Mouse (Mus musculus): ENCODE results near the gene Npc1l1. TPM values are rescaled to one million over a fixed set of nuclear protein-coding genes. Genes with fewer than 3 reads are reported as not detected.
"Not testable (repeated sequence)": the region's sequence is repeated elsewhere in the genome, so short reads cannot be mapped to it uniquely, and the experiment has no call there.

Gene Npc1l1
- polyA plus RNA-seq (2016; fragmentation: Nextera tagmentation; extraction: Ambion mirVana) = 0.04 TPM in 1 of 2 replicates, not detected in the other

GRCm38 (mm10) chr11:6230012-6230411, at the start of gene Npc1l1:
TSS of gene Npc1l1 (minus strand) at chr11:6230143.
- Histone ChIP-seq H3K27me3 (replicated peaks; ENCODE audit: low read depth, poor library complexity, severe bottlenecking) (no peaks in the 10 kb centered on the region), H3K4me3 (no peak within 1 kb of the TSS), H3K9me3 (peaks cover 10% of the 10 kb centered on the region), H3K27ac (replicated peaks) (no peak within 1 kb of the TSS), H3K36me3 (replicated peaks) (no peaks in the 10 kb centered on the region), H3K4me1 (no peaks in the 10 kb centered on the region)
- WGBS = 87% methylated on average over 7 of the region's 7 CpGs
- DNase-seq (ENCODE audit: low spot score) = no peak

GRCm38 (mm10) chr11:6276466-6276865, 46.5 kb upstream of the Npc1l1 start:
- no peak overlapping the region for H3K4me3 ChIP-seq
- DNase-seq (ENCODE audit: low spot score) = no peak
- no peaks in the 10 kb centered on the region for H3K27me3 ChIP-seq (replicated peaks; ENCODE audit: low read depth, poor library complexity, severe bottlenecking)
- H3K4me1 ChIP-seq = peaks cover 22% of the 10 kb centered on the region
- peaks cover 20% of the 10 kb centered on the region for H3K36me3 ChIP-seq (replicated peaks)
- 78% methylated on average over 3 of the region's 3 CpGs for WGBS
- 0 out of 2 replicates have a peak, but pooled peaks cover 9% of the 10 kb centered on the region for H3K9me3 ChIP-seq
- H3K27ac ChIP-seq (replicated peaks) = no peak overlapping the region

GRCm38 (mm10) chr11:6275094-6275484, 45.1 kb upstream of the Npc1l1 start:
- 24% methylated on average over 7 of the region's 7 CpGs for WGBS
- H3K27me3 ChIP-seq (replicated peaks; ENCODE audit: low read depth, poor library complexity, severe bottlenecking) = no peaks in the 10 kb centered on the region
- H3K36me3 ChIP-seq (replicated peaks) = peaks cover 32% of the 10 kb centered on the region
- peak overlapping the region; percentile 88 for H3K27ac ChIP-seq (replicated peaks)
- H3K4me3 ChIP-seq = peak overlapping the region; percentile 71
- peaks cover 22% of the 10 kb centered on the region for H3K4me1 ChIP-seq
- DNase-seq (ENCODE audit: low spot score) = no peak
- H3K9me3 ChIP-seq = 0 out of 2 replicates have a peak, but pooled peaks cover 1% of the 10 kb centered on the region

- peaks cover 22% of the 10 kb centered on the region for H3K4me1 ChIP-seq
- H3K36me3 ChIP-seq (replicated peaks) = peaks cover 37% of the 10 kb centered on the region
- H3K9me3 ChIP-seq = no peaks in the 10 kb centered on the region
- DNase-seq (ENCODE audit: low spot score) = peak; percentile 97
- no peaks in the 10 kb centered on the region for H3K27me3 ChIP-seq (replicated peaks; ENCODE audit: low read depth, poor library complexity, severe bottlenecking)
- H3K4me3 ChIP-seq = peak within 1 kb of the TSS; percentile 71
- peak within 1 kb of the TSS; percentile 88 for H3K27ac ChIP-seq (replicated peaks)
- under 1% methylated on average over 39 of the region's 39 CpGs for WGBS
Measured at GRCm38 (mm10) chr11:6274387-6275093, 44.6 kb upstream of the Npc1l1 start, which contains the start of gene Tmed4. TSS of gene Tmed4 (minus strand) at chr11:6274870.

GRCm38 (mm10) chr11:6273607-6274006, 43.7 kb upstream of the Npc1l1 start:
- no peak for DNase-seq (ENCODE audit: low spot score)
- H3K27ac ChIP-seq (replicated peaks) = peak overlapping the region; percentile 88
- H3K36me3 ChIP-seq (replicated peaks) = peaks cover 43% of the 10 kb centered on the region
- no peaks in the 10 kb centered on the region for H3K9me3 ChIP-seq
- 73% methylated on average over 11 of the region's 11 CpGs for WGBS
- H3K27me3 ChIP-seq (replicated peaks; ENCODE audit: low read depth, poor library complexity, severe bottlenecking) = no peaks in the 10 kb centered on the region
- peak overlapping the region; percentile 71 for H3K4me3 ChIP-seq
- peaks cover 22% of the 10 kb centered on the region for H3K4me1 ChIP-seq

- H3K27me3 ChIP-seq (replicated peaks; ENCODE audit: low read depth, poor library complexity, severe bottlenecking) = no peaks in the 10 kb centered on the region
- no peaks in the 10 kb centered on the region for H3K9me3 ChIP-seq
- peak within 1 kb of the TSS; percentile 84 for H3K27ac ChIP-seq (replicated peaks)
- DNase-seq (ENCODE audit: low spot score) = peak; percentile 91
- peaks cover 15% of the 10 kb centered on the region for H3K4me1 ChIP-seq
- H3K36me3 ChIP-seq (replicated peaks) = peaks cover 77% of the 10 kb centered on the region
- 2% methylated on average over 50 of the region's 50 CpGs for WGBS
- peak within 1 kb of the TSS; percentile 98 for H3K4me3 ChIP-seq
Measured at GRCm38 (mm10) chr11:6267320-6268254, 37.6 kb upstream of the Npc1l1 start, which contains the start of gene Ddx56. TSS of gene Ddx56 (minus strand) at chr11:6267772.

GRCm38 (mm10) chr11:6266621-6267020, 36.7 kb upstream of the Npc1l1 start:
- H3K4me1 ChIP-seq = peaks cover 12% of the 10 kb centered on the region
- H3K4me3 ChIP-seq = peak overlapping the region; percentile 98
- no peak for DNase-seq (ENCODE audit: low spot score)
- peaks cover 77% of the 10 kb centered on the region for H3K36me3 ChIP-seq (replicated peaks)
- H3K27me3 ChIP-seq (replicated peaks; ENCODE audit: low read depth, poor library complexity, severe bottlenecking) = no peaks in the 10 kb centered on the region
- H3K9me3 ChIP-seq = no peaks in the 10 kb centered on the region
- H3K27ac ChIP-seq (replicated peaks) = peak overlapping the region; percentile 84
- WGBS = 73% methylated on average over 9 of the region's 9 CpGs

- peaks cover 4% of the 10 kb centered on the region for H3K4me1 ChIP-seq
- no peak overlapping the region for H3K4me3 ChIP-seq
- H3K27ac ChIP-seq (replicated peaks) = no peak overlapping the region
- H3K9me3 ChIP-seq = no peaks in the 10 kb centered on the region
- peak; percentile 82 for DNase-seq (ENCODE audit: low spot score)
- 82% methylated on average over 10 of the region's 10 CpGs for WGBS
- peaks cover 100% of the 10 kb centered on the region for H3K36me3 ChIP-seq (replicated peaks)
- no peaks in the 10 kb centered on the region for H3K27me3 ChIP-seq (replicated peaks; ENCODE audit: low read depth, poor library complexity, severe bottlenecking)
Measured at GRCm38 (mm10) chr11:6261434-6262082, 31.6 kb upstream of the Npc1l1 start.

GRCm38 (mm10) chr11:6259413-6259812, 29.5 kb upstream of the Npc1l1 start:
- DNase-seq (ENCODE audit: low spot score) = no peak
- 96% methylated on average over 7 of the region's 7 CpGs for WGBS
- no peaks in the 10 kb centered on the region for H3K9me3 ChIP-seq
- H3K4me1 ChIP-seq = no peaks in the 10 kb centered on the region
- peaks cover 80% of the 10 kb centered on the region for H3K36me3 ChIP-seq (replicated peaks)
- H3K27me3 ChIP-seq (replicated peaks; ENCODE audit: low read depth, poor library complexity, severe bottlenecking) = no peaks in the 10 kb centered on the region
- H3K4me3 ChIP-seq = no peak overlapping the region
- H3K27ac ChIP-seq (replicated peaks) = no peak overlapping the region

GRCm38 (mm10) chr11:6256490-6257072, 26.6 kb upstream of the Npc1l1 start:
- WGBS = 72% methylated on average over 6 of the region's 6 CpGs
- no peak for DNase-seq (ENCODE audit: low spot score)

GRCm38 (mm10) chr11:6254602-6255001, 24.7 kb upstream of the Npc1l1 start:
- H3K36me3 ChIP-seq (replicated peaks) = peaks cover 32% of the 10 kb centered on the region
- H3K4me1 ChIP-seq; H3K4me3 ChIP-seq; H3K9me3 ChIP-seq; H3K27me3 ChIP-seq (replicated peaks; ENCODE audit: low read depth, poor library complexity, severe bottlenecking); H3K27ac ChIP-seq (replicated peaks); DNase-seq (ENCODE audit: low spot score): not testable (repeated sequence)
- WGBS = 90% methylated on average over 2 of the region's 2 CpGs

More at GRCm38 (mm10) chr11:6256490-6257072, 26.6 kb upstream of the Npc1l1 start:
- no peak overlapping the region for H3K4me3 ChIP-seq
- H3K27ac ChIP-seq (replicated peaks) = no peak overlapping the region
- peaks cover 52% of the 10 kb centered on the region for H3K36me3 ChIP-seq (replicated peaks)
- no peaks in the 10 kb centered on the region for H3K9me3 ChIP-seq
- no peaks in the 10 kb centered on the region for H3K4me1 ChIP-seq
- no peaks in the 10 kb centered on the region for H3K27me3 ChIP-seq (replicated peaks; ENCODE audit: low read depth, poor library complexity, severe bottlenecking)

GRCm38 (mm10) chr11:6252824-6253223, 22.9 kb upstream of the Npc1l1 start:
- DNase-seq (ENCODE audit: low spot score) = no peak
- Histone ChIP-seq H3K27me3 (replicated peaks; ENCODE audit: low read depth, poor library complexity, severe bottlenecking) (no peaks in the 10 kb centered on the region), H3K27ac (replicated peaks) (no peak overlapping the region), H3K9me3 (no peaks in the 10 kb centered on the region), H3K36me3 (replicated peaks) (peaks cover 14% of the 10 kb centered on the region), H3K4me1 (no peaks in the 10 kb centered on the region), H3K4me3 (no peak overlapping the region)
- WGBS = 92% methylated on average over 4 of the region's 4 CpGs

All from embryonic facial prominence, embryonic 10.5 days (tissue).